Mouse (Mus musculus) ES-Bruce4 (cell line): Measurements from ENCODE around the gene App.

ENCODE experiments used
- CTCF ChIP-seq: IDR thresholded peaks from one replicate; pipeline ENCODE4 v1.8.1; 2011; ENCODE audit warnings: low read depth, low read length
- EP300 ChIP-seq: IDR thresholded peaks from 2 replicates; pipeline ENCODE4 v1.6.1; 2011; ENCODE audit warnings: low read depth, low read length; ENCODE audit not compliant: insufficient read depth
- POLR2A ChIP-seq: IDR thresholded peaks from one replicate; pipeline ENCODE4 v1.8.1; 2011; ENCODE audit warnings: low read length; ENCODE audit not compliant: insufficient read depth

- TF ChIP-seq POLR2A (no peak), CTCF (no peak), EP300 (no peak)
Observed at GRCm38 (mm10) chr16:85086303-85086702, 87.3 kb downstream of the App start.
